Mouse (Mus musculus): Measurements from ENCODE around the gene B3gnt3.

The B3gnt3 gene

GRCm38 (mm10) chr8:71645510-71645909 is 56.1 kb downstream of the B3gnt3 start:
- no peak for DNase-seq (ENCODE audit: low read depth, low spot score)

Data from brain, embryonic 18.5 days (tissue).